Mouse (Mus musculus) erythroblast, embryonic 14.5 days (primary cell): ENCODE measurements at regions not wholly inside any gene's neighbourhood (a gene's known extent, or its start where the extent isn't known, plus 50 kb on each side); places are given as distances from the start of the nearest gene placed in this dataset.

Experiments
- GATA1 ChIP-seq: IDR thresholded peaks from 2 replicates; pipeline ENCODE4 v1.6.1; 2012; ENCODE audit warnings: low read length, inconsistent platforms, mixed read lengths
- TAL1 ChIP-seq: IDR thresholded peaks from 3 replicates; pipeline ENCODE4 v1.6.1; 2012; ENCODE audit warnings: low read length, inconsistent platforms, mixed read lengths

DNA sequence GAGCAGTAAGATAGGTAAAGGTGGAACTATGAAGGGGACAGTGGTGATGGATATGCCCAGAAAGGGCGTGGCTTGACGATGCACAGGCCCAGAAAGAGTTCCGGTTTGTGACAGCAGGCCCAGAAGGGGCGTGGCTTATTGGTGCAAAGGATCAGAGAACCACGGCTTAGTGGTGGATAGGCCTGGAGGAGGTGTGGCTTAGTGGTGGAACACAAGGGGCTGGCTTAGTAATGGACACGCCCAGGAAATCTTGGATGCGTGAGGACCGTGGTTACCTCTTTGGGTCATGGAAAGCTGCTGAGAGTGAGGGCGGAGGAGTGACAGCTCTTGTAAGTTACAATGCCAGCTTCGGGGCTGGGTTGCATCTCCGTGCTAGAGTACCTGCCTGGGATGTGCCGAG is 58.2 kb upstream of the Gm11733 start:
- no peak for TF ChIP-seq TAL1
- TF ChIP-seq GATA1 = no peak
